Mouse (Mus musculus) lung, postnatal 14 days (tissue): ENCODE measurements around the gene Hnrnpul2.
A peak's percentile ranks its signal among the peaks of the same experiment; 100 is the strongest.
"Not testable (repeated sequence)": the region's sequence is repeated elsewhere in the genome, so short reads cannot be mapped to it uniquely, and the experiment has no call there.

Experiments used
- DNase-seq: peaks from one replicate; pipeline ENCODE4 v3.0.0; 2021

The Hnrnpul2 gene

DNA sequence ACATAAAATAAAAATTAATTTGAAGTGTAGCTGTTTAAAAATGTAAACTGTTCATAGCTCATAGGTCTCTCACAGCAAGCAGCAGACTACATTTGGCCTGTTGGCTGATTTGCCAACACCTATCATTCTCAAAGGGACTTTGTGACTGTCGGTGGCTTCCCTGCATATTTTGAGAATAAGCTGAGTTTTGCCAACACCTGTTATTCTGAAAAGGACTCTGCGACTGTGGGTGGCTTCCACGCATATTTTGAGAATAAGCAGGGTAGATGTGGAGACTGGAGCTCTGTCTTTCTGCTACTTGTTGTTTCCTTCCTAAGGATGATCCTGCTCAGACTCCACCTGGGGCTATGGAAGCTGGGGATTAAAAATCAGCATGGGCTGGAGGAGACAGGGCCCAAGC is 33.3 kb downstream of the Hnrnpul2 start:
- DNase-seq, result no peak

DNA sequence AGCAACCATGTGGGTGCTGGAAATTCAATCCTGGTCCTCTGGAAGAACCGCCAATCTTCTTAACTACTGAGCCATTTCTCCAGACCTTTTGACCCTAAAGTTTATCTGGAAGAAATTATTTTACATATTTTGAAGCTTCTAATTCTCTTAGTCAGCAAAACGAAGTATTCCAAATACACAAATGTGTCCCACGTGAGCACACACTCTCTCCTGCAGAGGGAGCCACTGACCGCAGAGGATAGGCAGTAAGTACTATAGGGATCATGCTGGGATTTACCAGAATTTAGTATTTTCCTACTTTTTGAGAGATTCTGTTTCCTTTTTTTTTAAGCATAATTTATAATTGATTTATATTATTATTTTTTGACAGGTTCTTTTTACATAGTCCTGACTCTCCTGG is 37.9 kb downstream of the Hnrnpul2 start:
- peak; percentile 75 for DNase-seq

DNA sequence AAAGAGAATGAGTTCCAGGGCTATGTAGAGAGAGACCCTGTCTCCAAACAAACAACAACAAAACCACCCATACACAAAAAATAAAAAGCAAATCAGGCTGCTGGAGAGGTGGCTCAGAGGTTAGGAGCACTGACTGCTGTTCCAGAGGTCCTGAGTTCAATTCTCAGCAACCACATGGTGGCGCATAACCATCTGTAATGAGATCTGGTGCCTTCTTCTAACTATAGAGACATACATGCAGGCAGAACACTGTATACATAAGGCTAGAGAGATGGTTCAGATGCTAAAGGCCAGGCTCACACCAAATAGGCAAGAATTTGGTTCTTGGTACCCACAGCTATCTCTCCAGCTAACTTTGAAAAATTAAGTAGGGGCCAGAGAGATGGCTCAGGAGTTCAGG is 39.2 kb downstream of the Hnrnpul2 start:
- peak; percentile 52 for DNase-seq

DNA sequence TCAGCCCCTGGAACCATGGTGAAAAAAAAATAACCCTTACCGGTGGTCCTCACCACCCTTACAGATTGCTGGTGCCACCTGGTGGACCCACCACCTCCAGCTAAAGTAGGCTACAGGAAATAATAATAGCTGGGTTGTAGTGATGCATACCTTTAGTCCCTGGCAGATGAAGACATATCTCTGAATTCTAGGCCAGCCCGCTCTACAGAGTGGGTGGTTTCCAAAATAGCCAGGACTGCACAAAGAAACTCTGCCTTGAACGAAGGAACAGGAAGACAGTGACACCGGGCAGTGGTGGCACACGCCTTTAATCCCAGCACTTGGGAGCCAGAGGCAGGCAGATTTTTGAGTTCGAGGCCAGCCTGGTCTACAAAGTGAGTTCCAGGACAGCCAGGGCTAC is 44.5 kb downstream of the Hnrnpul2 start:
- no peak for DNase-seq

DNA sequence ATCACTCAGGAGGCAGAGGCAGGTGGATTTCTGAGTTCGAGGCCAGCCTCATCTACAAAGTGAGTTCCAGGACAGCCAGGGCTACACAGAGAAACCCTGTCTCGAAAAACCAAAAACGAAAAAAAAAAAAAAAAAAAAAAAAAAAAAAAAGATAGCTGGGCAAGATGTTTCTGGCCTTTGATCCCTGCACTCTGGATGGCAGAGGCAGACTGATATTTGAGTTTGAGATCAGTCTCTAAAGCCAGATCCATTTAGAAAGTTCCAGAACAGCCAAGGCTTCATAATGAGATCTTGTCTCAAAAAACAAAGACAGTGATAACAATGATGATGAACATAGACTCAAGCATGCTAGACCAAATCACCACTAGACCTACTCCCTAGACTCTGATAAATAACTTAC is 50.6 kb downstream of the Hnrnpul2 start:
- not testable (repeated sequence) for DNase-seq

DNA sequence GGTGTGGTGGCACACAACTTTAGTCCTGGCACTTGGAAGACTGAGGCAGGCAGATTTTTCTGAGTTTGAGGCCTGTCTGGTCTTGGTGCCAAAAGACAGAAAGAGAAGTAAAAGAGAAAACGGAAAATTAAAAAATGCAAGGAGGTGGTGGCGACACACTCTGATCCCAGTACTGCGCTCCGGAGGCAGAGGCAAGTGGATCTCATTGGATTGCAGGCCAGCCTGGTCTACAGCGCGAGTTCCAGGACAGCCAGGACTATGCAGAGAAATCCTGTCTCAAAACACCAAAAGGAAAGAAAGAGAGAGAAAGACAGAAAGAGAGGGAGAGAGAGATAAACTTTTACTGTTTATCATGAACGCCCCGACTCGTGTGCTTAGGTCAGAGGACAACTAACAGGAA is 51.0 kb downstream of the Hnrnpul2 start:
- no peak for DNase-seq

DNA sequence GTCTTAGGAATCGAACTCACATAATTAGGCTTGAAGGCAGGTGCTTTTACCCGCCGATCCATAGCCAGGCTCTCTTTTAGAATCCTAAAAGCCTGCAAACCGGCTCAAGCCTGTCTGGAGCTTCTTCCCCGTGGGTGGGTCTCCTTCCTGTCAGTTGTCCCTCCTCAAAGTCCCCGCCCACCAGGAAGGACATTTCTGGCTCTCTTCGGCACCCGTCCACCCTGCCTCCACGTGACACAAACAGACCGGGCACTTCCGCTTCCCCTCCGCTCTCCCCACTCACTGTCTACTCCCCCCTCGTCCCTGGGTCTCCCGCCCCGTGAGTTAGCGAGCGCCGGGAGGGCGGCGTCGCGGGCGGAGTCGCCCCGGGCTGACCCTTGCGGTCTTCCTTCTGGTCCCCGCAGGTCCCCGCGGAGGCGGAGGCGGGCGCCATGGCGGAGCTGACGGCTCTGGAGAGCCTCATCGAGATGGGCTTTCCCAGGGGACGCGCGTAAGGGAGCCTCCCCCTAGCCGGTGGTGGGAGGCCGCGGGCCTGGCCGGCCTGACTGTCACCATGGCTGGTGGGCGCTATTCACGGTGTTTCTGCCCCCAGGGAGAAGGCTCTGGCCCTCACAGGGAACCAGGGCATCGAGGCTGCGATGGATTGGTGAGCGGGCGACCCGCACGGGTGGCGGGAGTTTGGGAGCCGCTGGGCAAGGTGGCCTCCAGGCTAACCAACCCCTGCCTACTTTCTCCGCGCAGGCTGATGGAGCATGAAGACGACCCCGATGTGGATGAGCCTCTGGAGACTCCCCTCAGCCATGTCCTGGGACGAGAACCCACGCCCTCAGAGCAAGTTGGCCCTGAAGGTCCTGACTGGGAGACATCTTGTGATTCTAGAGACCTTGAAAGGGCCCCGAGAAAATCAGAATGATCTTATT is 51.7 kb downstream of the Hnrnpul2 start, which contains the start of gene Ubxn1:
Gene Ubxn1, plus strand, starts transcription at position 230 of the 920 bp plus-strand sequence.
- peak; percentile 96 for DNase-seq

DNA sequence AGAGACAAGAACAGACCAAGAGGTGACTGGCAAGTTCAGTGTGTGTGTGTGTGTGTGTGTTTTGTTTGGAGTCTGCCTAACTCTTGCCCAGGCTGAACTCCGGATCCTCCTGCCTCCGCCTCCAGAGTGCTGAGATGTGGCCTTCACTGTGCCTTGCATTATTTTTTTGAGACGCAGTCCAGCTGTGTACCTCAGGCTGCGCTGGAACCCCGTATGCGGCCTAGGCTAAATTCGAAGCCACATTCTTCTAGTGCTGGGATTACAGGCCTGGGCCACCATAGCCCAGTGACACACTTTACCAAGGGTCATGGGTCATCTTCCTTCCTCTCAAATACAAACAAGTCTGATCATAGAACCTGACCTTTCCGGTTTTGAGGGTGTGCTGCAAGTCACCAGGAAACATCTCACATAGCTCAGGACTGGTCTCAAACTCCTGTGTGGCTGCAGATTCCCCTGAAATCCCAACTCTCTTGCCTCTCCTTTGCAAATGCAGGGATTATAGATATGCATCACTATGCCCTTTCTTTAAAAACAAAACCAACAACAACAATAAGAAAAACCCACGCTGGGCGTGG is 52.5 kb downstream of the Hnrnpul2 start:
- no peak for DNase-seq

DNA sequence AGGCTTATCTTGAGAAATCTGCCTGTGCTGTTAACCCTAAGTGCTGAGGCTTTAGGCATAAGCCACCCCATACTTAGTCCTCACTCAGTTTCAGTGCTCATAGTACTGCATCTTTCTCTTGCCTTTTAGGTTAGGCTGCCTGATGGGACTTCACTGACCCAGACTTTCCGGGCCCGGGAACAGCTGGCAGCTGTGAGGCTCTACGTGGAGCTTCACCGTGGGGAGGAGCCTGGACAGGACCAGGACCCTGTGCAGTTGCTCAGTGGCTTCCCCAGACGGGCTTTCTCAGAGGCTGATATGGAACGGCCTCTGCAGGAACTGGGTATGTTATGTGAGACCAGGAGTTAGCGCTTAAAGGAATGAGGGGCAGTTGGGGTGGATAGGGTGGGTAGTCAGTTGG is 55.2 kb downstream of the Hnrnpul2 start:
- no peak for DNase-seq

DNA sequence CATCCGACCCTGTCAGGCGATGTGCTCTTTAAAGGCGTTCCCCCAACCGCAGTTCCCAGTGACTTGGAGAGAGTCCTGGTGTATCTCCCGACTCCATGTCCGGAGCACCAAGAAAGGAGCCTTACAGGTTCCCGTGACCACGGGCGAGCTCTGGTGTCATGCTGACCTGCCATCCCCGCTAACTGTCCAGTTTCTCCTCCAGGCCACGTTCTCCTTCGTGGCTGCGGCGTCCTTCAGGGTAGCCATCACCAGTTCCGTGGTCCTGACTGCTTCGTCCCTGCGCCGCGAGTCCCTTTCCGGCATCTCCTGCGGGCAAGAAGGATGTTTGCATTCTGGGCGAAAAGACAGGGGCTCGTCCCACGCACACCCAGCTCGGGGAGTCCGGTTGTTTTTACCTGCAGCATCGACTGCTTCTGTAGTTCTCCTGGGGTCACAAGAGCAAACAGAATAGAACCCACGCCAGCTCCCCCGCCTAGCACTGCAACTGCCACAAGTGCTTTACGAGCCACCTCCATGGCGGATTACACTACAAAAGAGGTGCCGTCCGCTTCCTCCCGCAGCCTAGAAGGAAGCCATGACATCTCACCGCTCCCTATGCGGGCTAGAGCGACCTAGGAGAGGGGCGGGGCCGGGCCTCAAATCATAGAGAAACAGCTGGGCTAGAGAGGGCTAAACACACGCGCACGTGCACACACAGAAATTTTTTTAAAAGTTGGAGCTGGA is 60.7 kb downstream of the Hnrnpul2 start, which contains the start of gene Uqcc3:
Gene Uqcc3, minus strand, starts transcription at position 613 of the 723 bp plus-strand sequence.
- peak; percentile 90 for DNase-seq

DNA sequence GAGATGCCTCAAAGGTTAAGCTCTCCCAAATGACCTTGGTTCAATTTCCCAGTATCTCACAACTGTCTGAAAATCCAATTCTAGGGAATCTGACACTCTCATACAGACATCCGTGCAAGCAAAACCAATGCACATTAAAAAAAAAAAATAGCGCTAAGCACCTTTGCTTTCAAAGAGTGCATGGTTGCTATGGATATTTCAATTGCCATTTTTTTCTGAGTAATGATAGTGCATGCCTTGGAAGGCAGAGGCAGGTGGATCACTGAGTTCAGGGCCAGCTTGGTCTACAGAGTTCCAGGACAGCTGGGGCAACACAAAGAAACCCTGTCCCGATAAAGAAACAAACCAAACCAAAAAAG is 61.2 kb downstream of the Hnrnpul2 start:
- DNase-seq, result no peak

DNA sequence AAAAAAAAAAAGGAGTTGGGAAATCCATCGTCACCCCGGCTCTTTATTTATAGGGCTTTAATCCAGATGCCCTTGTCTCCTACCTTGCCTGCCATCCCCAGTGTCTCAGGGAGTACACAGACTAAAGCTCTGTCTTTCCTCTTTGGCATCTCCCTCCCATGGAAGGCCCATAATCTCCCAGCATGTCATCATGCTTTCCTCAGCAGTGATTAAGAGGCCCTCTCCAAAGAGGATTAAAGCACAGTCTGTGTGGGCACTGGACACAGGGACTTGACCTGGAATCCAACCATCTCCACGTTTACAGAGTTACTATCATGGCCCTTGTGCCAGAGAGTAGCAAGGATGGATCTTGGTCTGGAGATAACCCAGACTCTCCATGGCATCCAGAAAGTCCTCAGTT is 63.8 kb downstream of the Hnrnpul2 start, which contains the start of the genes Lbhd1 and Gm49403:
Gene Lbhd1, plus strand, starts transcription at position 117 of the 400 bp plus-strand sequence.
Gene Gm49403, plus strand, starts transcription at position 315 of the 400 bp plus-strand sequence.
- no peak for DNase-seq
